Mouse (Mus musculus): ENCODE measurements around the gene Tedc1. TPM values are rescaled to one million over a fixed set of nuclear protein-coding genes. Genes with fewer than 3 reads are reported as not detected.
A peak's percentile ranks its signal among the peaks of the same experiment; 100 is the strongest.
"Not testable (repeated sequence)": the region's sequence is repeated elsewhere in the genome, so short reads cannot be mapped to it uniquely, and the experiment has no call there.

Gene Tedc1
- total and polyA plus RNA-seq, 3 experiments = 0.34 to 0.52 (median 0.45) TPM

- no peak overlapping the region for H3K9ac ChIP-seq (ENCODE audit: low read depth, low read length)
- H3K4me1 ChIP-seq (ENCODE audit: control insufficient read depth, insufficient read depth, low read length) = no peaks in the 10 kb centered on the region
- no peak overlapping the region for H3K4me3 ChIP-seq
- no peaks in the 10 kb centered on the region for H3K36me3 ChIP-seq (ENCODE audit: control insufficient read depth, insufficient read depth, low read length)
- 61% methylated on average over 12 of the region's 12 CpGs for WGBS
- DNase-seq = no peak
- intact Hi-C loops (cut with DNase I) = no loop called here
- TF ChIP-seq EP300 (IDR thresholded peaks at IDR 0.05; ENCODE audit: insufficient read depth, low read depth, low read length) (no peak), CTCF (IDR thresholded peaks at IDR 0.05) (no peak), POLR2A (IDR thresholded peaks at IDR 0.05; ENCODE audit: insufficient read depth, low read depth, low read length) (no peak)
- H3K79me2 ChIP-seq (replicated peaks; ENCODE audit: control insufficient read depth, insufficient read depth, low read length) = no peaks in the 10 kb centered on the region
- H3K27ac ChIP-seq = no peak overlapping the region
- H3K27me3 ChIP-seq (ENCODE audit: control insufficient read depth, insufficient read depth, low read length) = peaks cover 15% of the 10 kb centered on the region
Observed at GRCm38 (mm10) chr12:113186326-113187010, 30.2 kb downstream of the Tedc1 start.

- Histone ChIP-seq H3K9ac (ENCODE audit: low read depth, low read length) (no peak overlapping the region), H3K4me3 (no peak overlapping the region), H3K36me3 (ENCODE audit: control insufficient read depth, insufficient read depth, low read length) (no peaks in the 10 kb centered on the region), H3K79me2 (replicated peaks; ENCODE audit: control insufficient read depth, insufficient read depth, low read length) (no peaks in the 10 kb centered on the region), H3K27me3 (ENCODE audit: control insufficient read depth, insufficient read depth, low read length) (peaks cover 15% of the 10 kb centered on the region), H3K27ac (no peak overlapping the region), H3K4me1 (ENCODE audit: control insufficient read depth, insufficient read depth, low read length) (no peaks in the 10 kb centered on the region)
- no peak for DNase-seq
- WGBS = 63% methylated on average over 4 of the region's 4 CpGs
- intact Hi-C loops (cut with DNase I) = no loop called here
- TF ChIP-seq CTCF (IDR thresholded peaks at IDR 0.05) (no peak), POLR2A (IDR thresholded peaks at IDR 0.05; ENCODE audit: insufficient read depth, low read depth, low read length) (no peak), EP300 (IDR thresholded peaks at IDR 0.05; ENCODE audit: insufficient read depth, low read depth, low read length) (no peak)
Observed at GRCm38 (mm10) chr12:113187011-113187375, 30.8 kb downstream of the Tedc1 start.

GRCm38 (mm10) chr12:113187584-113188295 lies 31.5 kb downstream of the Tedc1 start:
- intact Hi-C loops (cut with DNase I) = no loop called here
- H3K4me1 ChIP-seq (ENCODE audit: control insufficient read depth, insufficient read depth, low read length) = no peaks in the 10 kb centered on the region
- H3K4me3 ChIP-seq = no peak overlapping the region
- 6% methylated on average over 56 of the region's 56 CpGs for WGBS
- no peaks in the 10 kb centered on the region for H3K36me3 ChIP-seq (ENCODE audit: control insufficient read depth, insufficient read depth, low read length)
- H3K79me2 ChIP-seq (replicated peaks; ENCODE audit: control insufficient read depth, insufficient read depth, low read length) = no peaks in the 10 kb centered on the region
- DNase-seq = peak; percentile 60 to 67
- no peak overlapping the region for H3K9ac ChIP-seq (ENCODE audit: low read depth, low read length)
- TF ChIP-seq POLR2A (IDR thresholded peaks at IDR 0.05; ENCODE audit: insufficient read depth, low read depth, low read length) (no peak), CTCF (IDR thresholded peaks at IDR 0.05) (peak; percentile 77), EP300 (IDR thresholded peaks at IDR 0.05; ENCODE audit: insufficient read depth, low read depth, low read length) (no peak)
- H3K27ac ChIP-seq = no peak overlapping the region
- peaks cover 15% of the 10 kb centered on the region for H3K27me3 ChIP-seq (ENCODE audit: control insufficient read depth, insufficient read depth, low read length)

- no peak for DNase-seq
- Histone ChIP-seq H3K79me2 (replicated peaks; ENCODE audit: control insufficient read depth, insufficient read depth, low read length) (no peaks in the 10 kb centered on the region), H3K4me1 (ENCODE audit: control insufficient read depth, insufficient read depth, low read length) (no peaks in the 10 kb centered on the region), H3K4me3 (no peak overlapping the region), H3K9ac (ENCODE audit: low read depth, low read length) (no peak overlapping the region), H3K36me3 (ENCODE audit: control insufficient read depth, insufficient read depth, low read length) (no peaks in the 10 kb centered on the region), H3K27me3 (ENCODE audit: control insufficient read depth, insufficient read depth, low read length) (peaks cover 15% of the 10 kb centered on the region), H3K27ac (no peak overlapping the region)
- WGBS = 84% methylated on average over 51 of the region's 51 CpGs
- no peak for TF ChIP-seq POLR2A (IDR thresholded peaks at IDR 0.05; ENCODE audit: insufficient read depth, low read depth, low read length)
- no peak for TF ChIP-seq EP300 (IDR thresholded peaks at IDR 0.05; ENCODE audit: insufficient read depth, low read depth, low read length)
- no peak for TF ChIP-seq CTCF (IDR thresholded peaks at IDR 0.05)
- intact Hi-C loops (cut with DNase I) = no loop called here
Observed at GRCm38 (mm10) chr12:113188349-113189055, 32.3 kb downstream of the Tedc1 start.

GRCm38 (mm10) chr12:113193423-113193822 lies 37.2 kb downstream of the Tedc1 start:
- no peak overlapping the region for H3K9ac ChIP-seq (ENCODE audit: low read depth, low read length)
- H3K36me3 ChIP-seq (ENCODE audit: control insufficient read depth, insufficient read depth, low read length) = no peaks in the 10 kb centered on the region
- H3K79me2 ChIP-seq (replicated peaks; ENCODE audit: control insufficient read depth, insufficient read depth, low read length) = no peaks in the 10 kb centered on the region
- 40% methylated on average over 2 of the region's 2 CpGs for WGBS
- no peak overlapping the region for H3K27ac ChIP-seq
- TF ChIP-seq CTCF (IDR thresholded peaks at IDR 0.05) (no peak), EP300 (IDR thresholded peaks at IDR 0.05; ENCODE audit: insufficient read depth, low read depth, low read length) (no peak), POLR2A (IDR thresholded peaks at IDR 0.05; ENCODE audit: insufficient read depth, low read depth, low read length) (no peak)
- H3K4me3 ChIP-seq = no peak overlapping the region
- no peaks in the 10 kb centered on the region for H3K4me1 ChIP-seq (ENCODE audit: control insufficient read depth, insufficient read depth, low read length)
- intact Hi-C loops (cut with DNase I) = no loop called here
- no peak for DNase-seq
- H3K27me3 ChIP-seq (ENCODE audit: control insufficient read depth, insufficient read depth, low read length) = peaks cover 3% of the 10 kb centered on the region; the same call in 1 of the 2 replicates

DNA sequence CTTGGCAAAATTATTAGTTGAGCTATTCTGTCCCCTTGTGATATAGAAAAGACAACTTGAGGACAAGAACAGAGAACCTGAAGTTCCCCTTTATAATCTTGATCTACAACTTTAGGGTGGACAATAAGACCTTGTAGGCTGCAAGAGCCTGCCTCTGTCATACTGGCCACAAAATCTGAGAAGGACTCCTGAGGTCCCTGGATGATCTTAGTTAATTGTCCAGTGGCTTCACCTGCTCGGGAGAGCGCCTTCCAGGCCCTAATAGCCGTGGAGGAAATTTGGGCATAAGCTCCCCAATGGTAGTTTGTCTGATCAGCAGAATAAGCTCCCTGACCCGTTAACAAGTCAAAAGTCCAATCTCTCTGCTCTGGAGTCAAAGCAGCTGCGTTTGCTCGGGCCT lies 42.9 kb downstream of the Tedc1 start:
- 92% methylated on average over 3 of the region's 6 CpGs for WGBS
- intact Hi-C loops (cut with DNase I); H3K4me3 ChIP-seq: not testable (repeated sequence)

More for the DNA sequence above, 42.9 kb downstream of the Tedc1 start:
- not testable (repeated sequence) for DNase-seq; H3K4me1 ChIP-seq (ENCODE audit: control insufficient read depth, insufficient read depth, low read length); H3K9ac ChIP-seq (ENCODE audit: low read depth, low read length); H3K79me2 ChIP-seq (replicated peaks; ENCODE audit: control insufficient read depth, insufficient read depth, low read length); H3K27ac ChIP-seq; H3K36me3 ChIP-seq (ENCODE audit: control insufficient read depth, insufficient read depth, low read length); H3K27me3 ChIP-seq (ENCODE audit: control insufficient read depth, insufficient read depth, low read length)

All from heart, adult 2 months (tissue).